ENCODE assay signal across 20 mouse cellular contexts in genomic region chr12:87082797-87083196, GRCm38 (mm10). TPM values are rescaled to one million over a fixed set of nuclear protein-coding genes. Genes with fewer than 3 reads are reported as not detected.
DNase-seq lines count a peak whose midpoint lies in the region; ATAC-seq lines count a peak whose summit lies in the region.
"Had no signal": no experiment of that assay in that cellular context is flagged by ENCODE, and none has a peak within 500 bp of the region (broad histone marks: within the 10 kb centered on the region; RNA-seq: fewer than 3 reads in every experiment).

No protein-coding gene starts in this region.

- no peak overlapping the region for H3K27ac ChIP-seq in kidney, embryonic 14.5 days (ENCODE audit: low read depth, low read length)
- H3K27ac ChIP-seq: embryonic facial prominence, embryonic 10.5 days; embryonic facial prominence, embryonic 12.5 days; forebrain, embryonic 13.5 days; forebrain, embryonic 15.5 days had no signal

- H3K9ac ChIP-seq in kidney, embryonic 14.5 days (ENCODE audit: low read depth, low read length): no peak overlapping the region
- H3K9ac ChIP-seq: embryonic facial prominence, embryonic 12.5 days; forebrain, embryonic 13.5 days; forebrain, embryonic 15.5 days had no signal

- H3K36me3 ChIP-seq in kidney, embryonic 14.5 days (ENCODE audit: control insufficient read depth, insufficient read depth, low read length): no peaks in the 10 kb centered on the region
- H3K36me3 ChIP-seq: embryonic facial prominence, embryonic 10.5 days; embryonic facial prominence, embryonic 12.5 days; forebrain, embryonic 15.5 days had no signal

- no peaks in the 10 kb centered on the region for H3K4me1 ChIP-seq in kidney, embryonic 14.5 days (ENCODE audit: control insufficient read depth, insufficient read depth, low read length)
- H3K4me1 ChIP-seq: embryonic facial prominence, embryonic 10.5 days; embryonic facial prominence, embryonic 12.5 days; forebrain, embryonic 13.5 days; forebrain, embryonic 15.5 days had no signal

- H3K4me3 ChIP-seq in kidney, embryonic 14.5 days (ENCODE audit: low read length): no peak overlapping the region
- H3K4me3 ChIP-seq: embryonic facial prominence, embryonic 10.5 days; embryonic facial prominence, embryonic 12.5 days; forebrain, embryonic 13.5 days; forebrain, embryonic 15.5 days had no signal

- peak; percentile 30 for DNase-seq in kidney, adult 18-20 months
- no peak for DNase-seq in kidney, postnatal 14 days
- DNase-seq in kidney, adult 8-10 months: peak; percentile 35 to 57
- no peak for DNase-seq in kidney, postnatal 10 days
- DNase-seq in kidney, postnatal 25 days: peak; percentile 27 to 57
- peak; percentile 30 to 41 for DNase-seq in kidney, postnatal 36 days
- DNase-seq in lung, postnatal 4 days: no peak
- DNase-seq: adrenal gland, adult 8-10 months; adrenal gland, postnatal 14 days; adrenal gland, postnatal 36 days; cerebellum, adult 11-12 months; cerebellum, adult 2 months; cerebellum, adult 9-10 months; cerebellum, postnatal 10 days; cerebellum, postnatal 25 days had no signal

- no peak overlapping the region for H3K4me2 ChIP-seq in kidney, embryonic 14.5 days (replicated peaks; ENCODE audit: low read depth, low read length)
- H3K4me2 ChIP-seq: embryonic facial prominence, embryonic 12.5 days; forebrain, embryonic 13.5 days; forebrain, embryonic 15.5 days had no signal

- no peaks in the 10 kb centered on the region for H3K9me3 ChIP-seq in kidney, embryonic 14.5 days (ENCODE audit: control insufficient read depth, low read length)
- H3K9me3 ChIP-seq: embryonic facial prominence, embryonic 10.5 days; embryonic facial prominence, embryonic 12.5 days; forebrain, embryonic 13.5 days; forebrain, embryonic 15.5 days had no signal

- WGBS in kidney, embryonic 14.5 days: 81% methylated on average over 8 of the region's 8 CpGs

- no peak for ATAC-seq in kidney, embryonic 14.5 days (ENCODE audit: low FRiP score, low TSS enrichment)
- ATAC-seq: forebrain, embryonic 13.5 days; forebrain, embryonic 15.5 days had no signal

- H3K27me3 ChIP-seq in kidney, embryonic 14.5 days (ENCODE audit: control insufficient read depth, insufficient read depth, low read length): no peaks in the 10 kb centered on the region
- H3K27me3 ChIP-seq: embryonic facial prominence, embryonic 12.5 days; forebrain, embryonic 13.5 days; forebrain, embryonic 15.5 days had no signal

RNA-seq across cellular contexts. Expression of gene Ngb, which starts 19.5 kb away (rescaled TPM):
- polyA plus RNA-seq in kidney, embryonic 14.5 days (2014; fragmentation: Nextera tagmentation; extraction: Ambion mirVana): 0.14 and 0.43 TPM in 2 replicates

Comparison
In these comparisons a context has a peak if more than half of its experiments do, and no peak if none do; other contexts are left out.
1. DNase-seq: peak in kidney, adult 18-20 months (single experiment), kidney, adult 8-10 months (2 of 2), kidney, postnatal 25 days (2 of 2) and kidney, postnatal 36 days (2 of 2); none in kidney, postnatal 14 days (single experiment), kidney, postnatal 10 days (single experiment) and lung, postnatal 4 days (0 of 2).